Mouse (Mus musculus) ZHBTc4 (cell line): ENCODE data around the gene Fads2.

ENCODE experiments used
- DNase-seq: peaks from one replicate; pipeline ENCODE4 v3.0.0-alpha.2; 2011; ENCODE audit warnings: low read depth, low spot score

Fads2 gene

DNA sequence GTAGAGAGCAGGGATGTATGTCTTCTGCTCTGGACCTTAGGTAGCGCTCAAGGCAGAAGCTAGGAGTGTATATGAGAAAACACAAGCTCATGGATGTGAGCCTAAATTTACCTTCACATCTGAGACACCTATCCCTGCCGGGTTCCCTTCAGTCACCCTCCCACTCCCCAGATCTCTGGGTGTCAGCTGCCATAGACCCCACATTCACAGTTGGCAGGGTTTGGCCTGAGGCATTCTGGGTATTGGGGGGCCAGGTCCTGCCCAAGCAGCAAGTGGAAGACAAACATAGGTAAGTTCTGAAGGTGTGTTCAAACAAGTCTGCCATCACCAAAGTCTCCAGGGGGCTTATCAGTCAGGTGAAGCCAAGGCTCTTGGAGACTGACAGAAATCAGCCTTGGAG, 39.9 kb downstream of the Fads2 start:
- DNase-seq, result no peak

DNA sequence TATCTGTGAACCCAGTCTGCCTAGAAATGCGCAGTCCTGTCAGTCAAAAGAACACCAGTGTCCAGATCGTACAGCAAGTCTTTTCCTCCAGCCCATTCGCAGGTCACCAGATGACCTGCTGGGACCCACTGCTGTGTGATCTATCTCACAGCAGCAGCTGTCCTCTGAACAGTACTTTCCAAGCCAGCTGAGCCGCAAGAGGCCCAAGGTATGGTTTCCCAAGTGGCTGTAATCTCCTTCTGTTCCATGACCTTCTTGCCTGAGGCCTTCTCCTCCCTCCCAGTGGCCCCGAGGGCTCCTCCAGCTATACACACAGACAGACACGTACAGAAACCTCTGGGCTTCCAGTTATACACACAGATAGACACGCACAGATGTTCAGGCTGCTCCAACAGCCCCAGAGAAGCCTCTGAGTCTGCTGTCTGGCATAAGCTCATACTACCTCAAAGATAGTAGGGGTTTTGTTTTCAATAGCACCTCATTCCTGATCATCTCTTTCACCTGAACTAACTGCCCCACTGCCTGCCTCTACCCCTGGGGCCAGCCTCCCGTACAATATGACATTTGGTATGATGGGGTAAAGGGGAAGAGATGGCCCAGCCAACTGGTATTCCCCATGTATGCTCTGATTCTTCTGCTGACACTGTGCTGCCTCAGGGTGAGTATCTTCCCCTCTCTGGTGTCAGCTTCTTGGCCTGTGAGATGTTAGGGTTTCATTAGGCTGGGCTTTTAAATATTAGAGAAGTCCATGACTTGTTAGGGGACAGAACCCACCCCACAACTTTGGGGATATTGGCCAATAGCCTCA, 40.6 kb downstream of the Fads2 start:
- no peak for DNase-seq

DNA sequence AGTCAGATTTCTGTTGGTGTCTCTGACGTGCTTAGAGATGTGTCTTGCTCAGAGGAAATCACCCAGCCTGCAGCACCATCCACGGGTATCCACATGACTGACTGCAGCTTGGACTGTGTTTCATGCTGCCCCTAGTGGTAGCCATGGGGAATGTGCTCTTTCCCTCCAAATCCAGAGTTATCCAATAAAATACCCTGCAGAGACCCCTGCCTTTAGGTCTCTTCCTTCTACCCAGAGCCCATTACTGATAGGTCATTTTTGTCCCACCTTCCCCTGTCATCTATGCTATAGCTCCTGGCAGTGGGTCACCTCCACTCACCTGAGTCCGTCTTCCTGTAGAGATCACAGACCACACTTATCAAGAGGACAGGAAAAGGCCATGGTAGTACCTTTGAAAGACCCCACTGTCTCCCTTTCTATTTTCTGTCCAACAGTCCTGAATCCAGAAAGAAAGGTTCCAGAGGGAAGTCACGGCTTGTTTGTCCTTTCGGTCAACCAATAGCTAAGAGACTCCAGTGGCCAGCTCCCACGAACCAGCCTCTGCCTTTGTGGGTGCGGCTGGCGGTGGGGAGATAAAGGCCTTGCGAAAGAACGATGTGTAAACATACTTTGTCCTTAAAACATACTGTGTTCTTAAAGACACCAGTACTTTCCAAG, 41.5 kb downstream of the Fads2 start:
- peak; percentile 69 for DNase-seq

DNA sequence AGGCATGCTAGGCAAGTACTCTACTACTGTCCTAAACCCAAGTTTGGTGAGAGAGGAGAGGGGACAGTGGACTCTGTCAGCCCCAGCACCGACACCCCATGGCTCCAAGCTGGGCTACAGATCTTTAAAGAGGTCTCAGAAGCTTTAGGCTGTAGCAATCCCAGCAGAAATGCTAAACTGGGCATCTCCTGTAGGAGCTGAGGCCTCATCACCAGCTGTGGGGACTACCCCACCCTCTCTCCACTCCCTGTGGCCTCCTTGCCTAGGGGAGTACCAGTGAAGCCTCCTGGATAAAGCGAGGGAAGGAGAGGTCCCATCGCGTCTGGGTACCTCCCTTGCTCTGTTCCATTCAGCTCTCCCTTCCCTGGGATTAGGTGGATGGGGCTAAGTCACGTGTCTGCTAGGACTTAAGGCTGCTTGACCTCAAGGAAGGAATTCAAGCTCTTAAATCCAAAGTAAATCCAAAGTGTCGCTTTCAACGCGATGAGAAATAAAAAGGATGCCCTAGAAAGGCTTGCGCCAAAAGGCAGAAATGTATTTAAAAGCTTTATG, 42.6 kb downstream of the Fads2 start:
- no peak for DNase-seq

DNA sequence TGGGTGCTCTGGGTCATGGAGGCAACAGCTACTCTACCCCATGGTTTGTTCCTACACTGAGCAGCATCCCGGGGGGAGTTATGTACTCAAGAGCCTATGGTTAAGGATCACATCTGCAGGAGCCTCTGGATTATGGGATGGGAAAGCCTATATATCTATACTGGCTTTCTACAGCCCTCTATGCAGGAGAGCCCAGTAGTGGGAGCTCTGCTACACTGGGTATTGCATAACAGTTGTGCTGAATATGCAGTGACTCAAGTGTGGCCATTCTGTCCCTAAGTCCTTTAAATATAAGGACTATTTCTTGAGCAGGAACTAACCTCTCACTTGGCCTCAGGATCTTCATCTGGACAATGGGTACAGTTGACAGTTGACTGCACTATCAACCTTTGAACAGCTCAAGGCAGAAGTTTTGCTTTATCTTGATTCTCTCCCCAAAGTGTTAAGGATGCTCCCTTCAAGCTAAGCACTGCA, 43.2 kb downstream of the Fads2 start:
- no peak for DNase-seq

DNA sequence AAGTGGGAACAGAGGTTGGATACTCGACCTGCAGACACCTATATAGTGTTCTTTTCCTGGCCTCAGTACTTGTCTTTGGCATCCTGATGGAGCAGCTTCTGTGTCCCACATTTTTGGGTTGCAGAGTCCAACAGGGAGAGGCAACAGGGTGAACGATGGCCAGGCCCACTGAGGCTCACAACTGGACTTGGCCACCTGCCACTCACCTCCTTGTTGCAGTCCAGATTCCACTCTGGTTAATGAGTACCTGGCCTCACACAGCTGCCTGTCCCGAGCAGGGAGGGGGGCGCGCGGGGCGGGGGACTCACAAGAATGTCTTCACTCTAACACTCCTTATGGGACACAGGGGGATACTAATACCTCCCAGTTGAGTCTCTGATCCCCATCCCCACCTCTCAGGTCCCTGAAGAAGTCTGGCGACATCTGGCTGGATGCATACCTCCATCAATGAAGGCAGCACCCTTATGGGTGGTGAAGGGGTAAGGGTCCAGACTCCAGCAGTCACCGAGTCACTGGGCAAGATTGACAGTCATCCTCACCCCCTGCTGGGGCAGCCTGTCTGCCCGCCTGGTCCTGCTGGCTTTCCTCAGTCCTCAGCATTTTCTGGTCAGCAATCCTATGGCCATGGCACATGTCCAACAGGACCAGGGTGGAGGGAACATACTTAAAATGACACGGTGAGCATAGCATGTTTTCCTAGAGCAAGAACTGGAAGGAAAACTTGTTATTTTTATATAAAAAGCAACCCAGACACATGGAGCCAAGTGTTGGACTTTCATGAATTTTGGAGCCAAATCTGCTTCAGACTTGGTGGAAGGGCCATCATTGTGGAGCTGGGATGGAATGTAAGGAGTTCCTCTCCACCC, 43.8 kb downstream of the Fads2 start:
- DNase-seq, result no peak

DNA sequence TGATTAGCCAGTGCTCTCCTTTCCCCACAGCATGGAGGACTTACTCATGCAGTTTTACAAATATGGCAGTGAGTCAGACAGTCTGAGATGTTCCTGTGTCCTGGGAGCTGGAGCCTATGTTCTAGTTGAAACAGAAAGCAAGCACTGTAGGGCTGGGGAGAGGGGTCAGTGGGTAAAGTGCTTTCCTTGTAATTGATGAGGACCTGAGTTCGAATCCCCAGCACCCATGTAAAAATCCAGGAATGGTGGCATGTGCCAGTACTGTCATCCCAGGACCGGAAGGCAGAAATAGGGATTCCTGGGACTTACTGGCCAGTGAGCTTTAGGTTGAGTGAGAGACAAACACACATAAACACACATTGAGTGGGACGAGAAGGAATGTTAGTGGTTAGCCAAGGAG, 44.9 kb downstream of the Fads2 start:
- no peak for DNase-seq

DNA sequence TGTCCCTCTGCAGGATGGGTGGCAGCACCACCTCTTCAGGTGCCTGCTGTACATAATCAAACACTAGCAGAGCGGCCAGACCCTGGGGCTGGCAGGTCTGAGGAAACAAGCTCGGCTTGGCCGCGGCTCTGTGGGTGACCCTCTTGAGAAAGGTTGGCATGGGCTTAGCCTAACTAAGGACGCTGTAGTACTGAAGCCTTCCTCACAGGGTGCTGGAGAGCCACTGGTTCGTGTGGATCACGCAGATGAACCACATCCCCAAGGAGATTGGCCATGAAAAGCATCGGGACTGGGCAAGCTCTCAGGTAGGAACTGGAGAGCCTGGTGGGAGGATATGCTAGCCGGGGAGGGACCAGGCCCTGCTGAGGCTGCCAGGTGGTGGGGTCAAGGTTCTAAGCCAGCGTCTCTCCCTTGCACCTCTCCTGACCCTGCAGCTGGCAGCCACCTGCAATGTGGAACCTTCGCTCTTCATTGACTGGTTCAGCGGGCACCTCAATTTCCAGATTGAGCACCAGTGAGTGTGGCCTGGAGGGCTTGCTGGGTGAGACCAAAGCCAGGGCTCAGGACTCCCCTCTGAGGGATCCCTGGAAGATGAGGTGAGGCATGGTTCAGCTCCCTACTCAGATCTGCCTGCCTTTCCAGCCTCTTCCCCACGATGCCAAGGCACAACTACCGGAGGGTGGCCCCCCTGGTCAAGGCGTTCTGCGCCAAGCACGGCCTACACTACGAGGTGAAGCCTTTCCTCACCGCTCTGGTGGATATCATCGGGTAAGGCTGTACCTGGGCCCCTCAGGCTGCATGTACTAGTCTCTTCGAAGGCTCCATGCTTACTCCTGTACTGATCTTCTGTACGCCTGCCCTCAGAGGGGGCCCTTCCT, 45.5 kb downstream of the Fads2 start:
- DNase-seq, result peak; percentile 35

DNA sequence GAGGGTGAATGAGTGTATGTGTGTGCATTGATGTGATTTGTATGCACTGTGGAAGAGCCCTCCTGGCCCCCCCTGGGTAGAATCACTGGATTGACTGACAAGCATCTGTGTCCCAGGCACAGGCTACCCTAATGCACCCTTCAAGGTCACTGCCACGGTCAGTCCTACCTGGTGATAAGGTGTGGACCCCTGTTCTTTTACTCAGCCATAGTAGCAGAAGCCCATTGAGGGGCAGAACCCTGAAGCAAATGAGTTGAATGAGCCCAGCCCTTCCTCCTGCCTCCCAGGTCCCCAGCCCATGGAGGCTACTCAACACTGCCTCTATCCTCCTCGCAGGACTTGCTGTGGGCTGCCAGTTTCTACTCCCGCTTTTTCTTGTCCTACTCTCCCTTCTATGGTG, 46.3 kb downstream of the Fads2 start:
- no peak for DNase-seq

DNA sequence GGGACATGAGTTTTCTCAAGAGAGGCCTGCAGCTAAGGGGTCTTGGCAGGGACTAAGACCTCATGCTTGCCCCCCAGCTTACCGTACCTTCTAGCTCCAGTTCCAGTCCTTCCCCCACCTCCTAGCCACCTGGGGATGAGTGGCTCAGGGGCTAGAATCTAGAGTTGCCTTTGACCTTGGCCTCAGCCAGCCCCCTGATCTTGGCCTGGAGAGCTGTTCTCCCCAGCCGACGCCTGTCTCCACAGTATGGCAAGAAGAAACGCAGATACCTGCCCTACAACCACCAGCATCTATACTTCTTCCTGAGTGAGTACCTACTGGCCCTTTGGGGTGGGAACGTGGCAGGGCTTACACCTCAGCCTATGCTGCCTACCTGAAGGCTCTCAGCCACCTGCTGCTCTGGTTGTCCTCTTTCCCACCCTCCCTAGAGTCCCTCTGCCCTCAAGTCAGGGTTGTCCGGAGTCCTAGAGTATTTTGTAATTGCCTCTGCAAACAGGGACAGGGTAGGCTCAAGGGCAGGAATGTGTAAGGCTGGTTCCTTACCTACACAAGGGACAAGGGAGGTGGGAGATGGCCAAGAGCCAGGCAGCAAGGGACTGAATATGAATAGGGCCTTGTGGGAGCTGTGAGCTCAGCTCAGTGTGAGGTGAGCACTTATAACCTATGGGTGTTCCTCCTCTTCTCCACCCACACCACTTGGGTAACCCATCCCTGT, 47.0 kb downstream of the Fads2 start:
- no peak for DNase-seq

DNA sequence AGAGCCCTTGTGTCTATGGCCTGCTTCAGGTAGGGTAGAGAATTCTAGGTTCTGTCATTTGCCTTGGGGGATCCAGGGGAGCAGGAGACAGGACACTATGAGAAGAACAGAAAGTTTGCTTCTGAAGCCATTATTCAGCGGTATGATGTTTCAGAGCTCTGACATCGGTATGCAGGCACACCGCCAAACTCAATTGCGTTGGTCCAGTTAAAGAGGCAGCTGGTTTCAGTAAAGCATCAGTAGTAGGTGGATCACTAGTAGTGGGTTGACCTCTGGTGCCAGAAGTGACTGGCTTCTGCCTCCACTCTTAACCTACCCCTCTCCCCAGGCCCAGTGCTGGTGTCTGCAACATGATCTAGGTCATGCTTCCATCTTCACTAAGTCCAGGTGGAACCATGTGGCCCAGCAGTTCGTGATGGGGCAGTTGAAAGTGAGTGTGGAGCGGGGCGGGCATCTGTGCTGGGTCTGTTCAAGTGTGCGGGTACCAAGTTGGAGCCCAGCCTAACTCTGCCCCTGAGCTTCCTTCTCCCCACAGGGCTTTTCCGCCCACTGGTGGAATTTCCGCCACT, 47.8 kb downstream of the Fads2 start:
- DNase-seq, result no peak

DNA sequence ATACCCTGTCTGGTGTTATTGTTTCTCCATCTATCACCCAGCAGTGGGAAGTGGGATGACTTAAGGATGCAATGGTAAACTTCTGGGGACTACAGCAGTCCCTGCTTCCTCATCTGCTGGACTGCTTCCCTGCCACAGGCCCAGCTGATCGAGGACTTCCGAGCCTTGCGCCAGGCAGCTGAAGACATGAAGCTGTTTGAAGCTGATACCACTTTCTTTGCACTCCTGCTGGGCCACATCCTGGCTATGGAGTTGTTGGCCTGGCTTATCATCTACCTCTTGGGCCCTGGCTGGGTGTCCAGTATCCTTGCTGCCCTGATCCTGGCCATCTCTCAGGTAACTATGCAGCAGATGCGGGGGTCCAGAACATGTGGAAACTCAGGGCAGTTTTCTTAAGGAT, 48.8 kb downstream of the Fads2 start:
- DNase-seq, result no peak

DNA sequence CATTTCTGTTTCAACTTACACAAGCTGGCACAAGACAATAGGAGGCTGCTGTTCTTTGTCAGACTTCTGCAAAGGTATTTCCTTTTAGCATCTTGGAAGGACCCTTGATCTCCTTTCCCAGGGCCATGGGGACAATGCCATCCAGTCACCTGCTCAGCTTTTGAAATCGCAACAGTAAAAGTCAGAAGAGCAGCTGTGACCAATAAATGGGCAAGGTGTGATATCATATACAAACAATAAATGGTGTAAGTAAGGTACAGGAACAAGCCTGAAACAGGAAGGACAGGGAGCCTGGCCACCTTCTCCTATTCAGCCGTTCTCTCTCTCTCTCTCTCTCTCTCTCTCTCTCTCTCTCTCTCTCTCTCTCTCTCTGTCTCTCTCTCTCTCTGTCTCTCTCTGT, 51.1 kb downstream of the Fads2 start:
- no peak for DNase-seq

DNA sequence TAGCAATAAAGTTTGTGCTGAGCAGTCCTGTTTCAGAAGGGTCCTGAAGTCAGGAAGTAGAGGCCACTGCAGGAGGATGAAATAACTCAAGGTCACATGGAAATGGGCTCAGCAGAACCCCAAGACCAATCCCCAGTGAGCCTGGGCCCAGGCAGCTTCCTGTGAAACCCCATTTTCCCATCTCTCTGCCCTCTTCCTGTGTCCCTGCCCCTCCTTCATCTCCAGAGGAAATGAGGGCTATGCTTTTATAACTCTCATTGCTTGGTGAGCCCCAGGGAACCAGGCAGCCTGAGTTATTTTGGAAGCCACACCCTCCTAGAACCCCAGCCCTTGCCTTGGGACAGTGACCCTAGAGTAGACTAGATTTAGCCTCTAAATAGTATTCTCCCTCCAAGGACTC, 52.0 kb downstream of the Fads2 start:
- DNase-seq, result no peak

DNA sequence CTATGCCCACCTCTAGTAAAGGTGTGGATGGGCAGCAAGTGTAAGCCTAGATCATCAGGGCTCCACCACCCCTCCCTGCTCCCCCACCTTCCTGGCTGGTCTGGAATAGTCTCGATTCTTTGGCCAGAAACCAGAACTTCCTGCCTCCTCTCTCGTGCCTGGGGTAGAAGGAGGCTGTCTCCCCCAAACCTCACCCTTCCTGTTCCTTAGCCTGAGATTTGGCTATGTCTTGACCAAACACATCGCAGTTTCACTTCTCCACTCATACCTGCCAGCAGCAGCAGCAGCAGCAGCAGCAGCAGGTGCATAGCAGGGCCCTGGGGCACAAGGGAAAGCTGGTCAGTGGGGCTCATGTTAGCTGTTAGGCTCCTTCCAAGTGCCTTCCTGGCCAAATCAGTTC, 54.6 kb downstream of the Fads2 start:
- DNase-seq, result no peak

DNA sequence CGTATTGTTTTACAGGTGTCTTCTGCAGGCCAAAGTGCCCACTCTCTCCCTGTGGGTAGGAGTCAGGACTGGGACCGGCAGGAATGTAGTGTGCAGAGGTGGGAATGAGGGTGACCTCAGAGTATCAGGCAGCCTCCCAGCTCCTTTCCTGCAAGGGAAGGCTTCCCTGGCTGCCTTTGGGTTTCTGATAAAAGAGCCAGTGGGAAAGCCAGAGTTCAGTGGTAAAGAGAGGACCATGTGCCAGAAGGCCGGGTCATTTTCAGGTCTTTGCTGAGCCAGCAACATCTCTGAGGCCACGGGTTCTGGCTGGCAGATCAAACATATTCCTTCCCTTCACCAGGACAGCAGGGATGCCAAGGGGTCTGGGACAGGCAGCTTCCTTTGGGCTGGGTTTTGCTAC, 55.2 kb downstream of the Fads2 start:
- no peak for DNase-seq

DNA sequence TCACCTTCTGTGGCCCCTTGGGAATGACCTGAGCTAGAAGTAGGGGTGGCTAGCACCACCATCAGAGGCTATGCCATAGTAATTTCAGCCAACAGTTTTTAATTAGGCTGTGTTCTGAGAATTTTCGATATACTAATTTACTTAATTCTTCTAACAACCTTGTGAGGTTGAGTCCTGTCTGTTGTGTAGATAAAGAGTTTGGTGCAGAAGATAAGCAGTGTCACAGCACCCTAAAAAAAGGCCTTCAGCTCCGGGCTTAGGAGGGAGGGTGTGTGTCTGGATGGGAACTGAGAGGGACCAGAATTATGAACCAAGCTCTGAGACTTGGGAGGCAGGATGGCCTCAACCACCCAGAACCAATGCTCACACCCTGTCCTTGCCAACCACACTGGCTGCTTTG, 55.8 kb downstream of the Fads2 start:
- DNase-seq, result no peak

DNA sequence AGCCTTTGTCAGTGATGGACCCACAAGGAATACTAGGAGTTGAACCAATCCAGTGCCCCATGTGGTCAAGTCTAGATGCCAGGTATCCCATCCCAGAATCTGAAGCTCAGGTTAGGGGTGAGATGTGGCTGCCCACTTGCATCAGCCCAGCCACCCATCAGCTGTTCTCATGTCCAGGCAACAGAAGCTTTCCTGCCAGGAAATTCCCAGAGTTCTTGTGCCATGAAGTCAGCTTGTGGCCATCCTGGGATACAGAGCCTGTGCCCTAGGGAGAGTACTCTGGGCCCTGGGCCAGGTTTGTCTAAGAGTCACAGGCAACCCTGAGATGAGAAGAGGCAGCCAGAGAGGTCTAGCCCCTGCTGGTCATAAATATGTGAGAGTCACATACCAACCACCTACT, 57.9 kb downstream of the Fads2 start:
- no peak for DNase-seq

DNA sequence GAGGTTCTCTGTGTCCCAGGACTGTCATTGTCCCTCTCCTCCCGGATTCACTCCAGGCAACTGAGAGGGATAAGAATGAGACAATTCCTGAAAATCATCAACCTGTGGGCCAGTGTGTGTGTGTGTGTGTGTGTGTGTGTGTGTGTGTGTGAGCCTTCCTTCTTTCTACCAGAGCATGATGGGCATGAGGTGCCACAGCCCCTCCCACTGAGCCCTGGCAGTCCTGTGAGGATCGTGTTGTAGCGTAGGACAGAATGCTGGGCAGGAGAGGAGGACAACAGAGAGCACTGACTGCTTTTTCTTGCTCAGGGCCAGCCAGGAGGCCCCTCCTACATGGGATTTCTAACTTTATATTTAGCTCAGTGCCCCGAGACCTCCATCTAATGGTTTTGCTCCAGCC, 58.7 kb downstream of the Fads2 start:
- no peak for DNase-seq

DNA sequence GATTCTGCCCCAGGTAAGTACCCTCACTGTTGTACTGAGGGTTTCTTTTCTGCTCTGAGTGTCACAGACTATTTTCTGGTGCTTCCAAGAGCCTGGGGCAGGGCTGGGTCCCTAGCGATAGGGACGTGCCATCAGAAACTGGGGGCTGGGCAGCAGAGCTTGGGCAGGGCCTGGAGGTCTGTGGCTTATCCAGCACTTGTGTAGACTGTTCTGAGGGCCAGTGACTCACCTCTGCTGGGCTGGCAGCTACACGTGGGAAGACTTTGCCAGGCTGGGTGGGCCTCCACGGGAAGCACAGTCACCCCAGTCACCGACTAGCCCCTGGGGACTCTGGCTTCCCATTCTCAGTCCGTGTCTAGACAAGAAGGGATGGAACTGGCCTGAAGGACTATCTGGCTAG, 59.3 kb downstream of the Fads2 start:
- DNase-seq, result no peak
